Mouse (Mus musculus) cortical plate, adult 2 months (tissue): ENCODE results near the gene Sbno2.

Experiments
- CTCF ChIP-seq: fragments of 200-500 bp; IDR thresholded peaks from 2 replicates; pipeline ENCODE4 v1.5.1; 2011; ENCODE audit warnings: mild to moderate bottlenecking, control low read depth, low read length; ENCODE audit not compliant: insufficient read depth; ENCODE audit errors: extremely low read depth
- POLR2A ChIP-seq: fragments of 200-500 bp; IDR thresholded peaks from 2 replicates; pipeline ENCODE4 v1.6.1; 2011; ENCODE audit warnings: mild to moderate bottlenecking, low read length, control low read depth; ENCODE audit not compliant: insufficient read depth; ENCODE audit errors: extremely low read depth

DNA sequence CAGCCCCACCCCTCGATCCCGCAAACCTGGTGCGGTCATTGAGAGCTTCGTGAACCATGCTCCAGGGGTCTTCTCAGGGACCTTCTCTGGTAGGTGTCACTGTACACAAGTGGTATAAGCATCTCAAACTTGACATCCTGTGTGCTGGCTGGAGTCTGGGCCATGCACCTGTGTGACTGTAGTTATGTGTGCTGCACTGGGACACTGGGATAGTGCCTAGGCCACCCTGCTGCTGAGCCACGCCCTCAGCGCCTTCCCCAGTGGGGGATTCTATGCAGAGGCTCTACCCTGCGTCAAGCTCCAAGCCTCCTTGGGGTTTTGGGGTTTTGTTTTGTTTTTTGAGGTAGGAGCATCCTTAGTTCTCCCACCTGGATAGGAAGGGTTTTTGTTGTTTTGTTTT, 49.0 kb upstream of the Sbno2 start:
- TF ChIP-seq POLR2A: no peak
- no peak for TF ChIP-seq CTCF
